Mouse (Mus musculus): Measurements from ENCODE around the gene Brinp2. TPM values are rescaled to one million over a fixed set of nuclear protein-coding genes. Genes with fewer than 3 reads are reported as not detected.

Gene Brinp2
- polyA plus RNA-seq, 1 experiment from 2014 or later: 15.4 TPM

- Histone ChIP-seq H3K4me2 (no peak overlapping the region), H3K4me3 (no peak overlapping the region), H3K27me3 (no peaks in the 10 kb centered on the region), H3K4me1 (replicated peaks) (no peaks in the 10 kb centered on the region), H3K27ac (replicated peaks) (no peak overlapping the region), H3K9me3 (no peaks in the 10 kb centered on the region), H3K9ac (no peak overlapping the region), H3K36me3 (no peaks in the 10 kb centered on the region)
- no peak for ATAC-seq (ENCODE audit: low read depth)
- WGBS: 51% methylated on average over 5 of the region's 5 CpGs
Observed at GRCm38 (mm10) chr1:158214743-158215142, 141.4 kb downstream of the Brinp2 start.

DNA sequence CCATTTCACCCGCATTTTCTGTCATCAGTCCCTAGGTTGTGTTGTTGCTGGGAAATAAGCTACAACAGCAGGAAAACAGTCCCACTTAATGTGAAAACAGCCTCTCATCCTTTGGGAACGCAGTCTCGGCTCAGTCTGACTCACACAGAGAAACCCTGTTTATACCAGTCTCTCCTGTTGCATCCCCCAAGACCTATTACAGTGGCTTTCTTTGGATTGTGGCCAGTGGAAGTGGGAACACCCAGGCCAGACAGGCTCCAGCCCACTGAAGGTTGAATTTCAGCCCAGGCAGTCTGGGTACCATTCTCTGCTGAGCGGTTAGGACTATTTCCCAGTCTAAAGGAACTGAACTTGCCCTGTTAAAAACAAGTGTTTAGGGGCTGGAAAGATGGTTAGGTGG is 142.4 kb downstream of the Brinp2 start:
- Histone ChIP-seq H3K9me3 (no peaks in the 10 kb centered on the region), H3K4me2 (no peak overlapping the region), H3K36me3 (no peaks in the 10 kb centered on the region), H3K4me1 (replicated peaks) (no peaks in the 10 kb centered on the region; the same call in 1 of the 2 replicates), H3K27ac (replicated peaks) (no peak overlapping the region), H3K27me3 (no peaks in the 10 kb centered on the region), H3K4me3 (no peak overlapping the region), H3K9ac (no peak overlapping the region)
- ATAC-seq (ENCODE audit: low read depth): no peak
- 84% methylated on average over 4 of the region's 4 CpGs for WGBS

GRCm38 (mm10) chr1:158207620-158208019 is 148.5 kb downstream of the Brinp2 start:
- H3K4me2 ChIP-seq: no peak overlapping the region
- no peaks in the 10 kb centered on the region for H3K27me3 ChIP-seq
- H3K9me3 ChIP-seq: no peaks in the 10 kb centered on the region
- H3K4me1 ChIP-seq (replicated peaks): no peaks in the 10 kb centered on the region; the same call in 1 of the 2 replicates
- no peak overlapping the region for H3K9ac ChIP-seq
- no peaks in the 10 kb centered on the region for H3K36me3 ChIP-seq
- 86% methylated on average over 2 of the region's 2 CpGs for WGBS
- ATAC-seq (ENCODE audit: low read depth): no peak
- no peak overlapping the region for H3K27ac ChIP-seq (replicated peaks)
- H3K4me3 ChIP-seq: no peak overlapping the region

GRCm38 (mm10) chr1:158202932-158203331 is 153.2 kb downstream of the Brinp2 start:
- H3K27me3 ChIP-seq: no peaks in the 10 kb centered on the region
- no peaks in the 10 kb centered on the region for H3K36me3 ChIP-seq
- ATAC-seq (ENCODE audit: low read depth): no peak
- no peak overlapping the region for H3K4me2 ChIP-seq
- H3K4me3 ChIP-seq: no peak overlapping the region
- WGBS: 15% methylated on average over 2 of the region's 2 CpGs
- no peak overlapping the region for H3K27ac ChIP-seq (replicated peaks)
- no peak overlapping the region for H3K9ac ChIP-seq
- H3K9me3 ChIP-seq: no peaks in the 10 kb centered on the region
- no peaks in the 10 kb centered on the region; the same call in 1 of the 2 replicates for H3K4me1 ChIP-seq (replicated peaks)

Other genes with a start within 250 kb of the Brinp2 start
- gene Astn1, start 5.9 kb upstream of the Brinp2 start, polyA plus RNA-seq (2015; fragmentation: Nextera tagmentation; extraction: Ambion mirVana): 29.3 and 29.5 TPM in 2 replicates